Mouse (Mus musculus) MEL (cell line): Measurements from ENCODE around the gene Pbxip1. TPM values are rescaled to one million over a fixed set of nuclear protein-coding genes. Genes with fewer than 3 reads are reported as not detected.

Experiments
- DNase-seq: peaks from one replicate; pipeline ENCODE4 v3.0.0; 2011; ENCODE audit warnings: low read depth, low spot score
- H3K27ac ChIP-seq: 2 replicates; pipeline ENCODE4 v1.5.1; 2012; ENCODE audit warnings: low read depth, mild to moderate bottlenecking, control low read depth, low read length, moderate library complexity; ENCODE audit not compliant: control insufficient read depth
- H3K27me3 ChIP-seq, 2 experiments: fragments of 150-350 bp in 1 of 2; sonication (generic) in 1 of 2; 2 replicates each; pipeline ENCODE4 v1.6.1; 2012; ENCODE audit warnings: low read length in 2 of 2, mild to moderate bottlenecking in 2 of 2, improper control_type of control experiment in 1 of 2, moderate library complexity in 1 of 2; ENCODE audit not compliant: insufficient read depth in 2 of 2, control insufficient read depth in 1 of 2
- H3K36me3 ChIP-seq, 2 experiments: 2 replicates each; pipeline ENCODE4 v1.6.1; 2012 to 2014; ENCODE audit warnings: low read length in 2 of 2, improper control_type of control experiment in 1 of 2, inconsistent platforms in 1 of 2, mild to moderate bottlenecking in 1 of 2; ENCODE audit not compliant: insufficient read depth in 2 of 2, control insufficient read depth in 1 of 2
- H3K4me1 ChIP-seq, 2 experiments: fragments of 150-350 bp in 1 of 2; sonication (generic) in 1 of 2; 2 replicates each; pipeline ENCODE4 v1.6.1; 2012; ENCODE audit warnings: low read length in 2 of 2, improper control_type of control experiment in 1 of 2, mild to moderate bottlenecking in 1 of 2; ENCODE audit not compliant: insufficient read depth in 2 of 2, control insufficient read depth in 1 of 2
- H3K4me3 ChIP-seq, 2 experiments: fragments of 150-350 bp in 1 of 2; sonication (generic) in 1 of 2; 2 replicates each; pipeline ENCODE4 v1.5.1; 2012; ENCODE audit warnings: low read depth in 2 of 2, low read length in 2 of 2, mild to moderate bottlenecking in 2 of 2, moderate library complexity in 2 of 2, control low read depth in 1 of 2, improper control_type of control experiment in 1 of 2; ENCODE audit not compliant: control insufficient read depth in 1 of 2, insufficient read depth in 1 of 2
- H3K79me2 ChIP-seq: 2 replicates; pipeline ENCODE4 v1.6.1; 2012; ENCODE audit warnings: mild to moderate bottlenecking, low read length, moderate library complexity; ENCODE audit not compliant: control insufficient read depth, poor library complexity, insufficient read depth
- H3K9ac ChIP-seq: 2 replicates; pipeline ENCODE4 v1.6.1; 2012; ENCODE audit warnings: low read depth, mild to moderate bottlenecking, control low read depth, low read length, moderate library complexity; ENCODE audit not compliant: control insufficient read depth, poor library complexity, severe bottlenecking
- H3K9me3 ChIP-seq: fragments of 150-350 bp; sonication (generic); replicated peaks from 2 replicates; pipeline ENCODE4 v1.6.1; 2012; ENCODE audit warnings: mild to moderate bottlenecking, low read length, improper control_type of control experiment, moderate library complexity; ENCODE audit not compliant: insufficient read depth
- BHLHE40 ChIP-seq: IDR thresholded peaks from 2 replicates; pipeline ENCODE4 v1.6.1; 2012; ENCODE audit warnings: low read depth, mild to moderate bottlenecking, inconsistent platforms, low read length, improper control_type of control experiment, borderline replicate concordance
- CHD1 ChIP-seq: IDR thresholded peaks from 2 replicates; pipeline ENCODE4 v1.6.1; 2012; ENCODE audit warnings: low read depth, mild to moderate bottlenecking, inconsistent platforms, low read length, improper control_type of control experiment
- CHD2 ChIP-seq: IDR thresholded peaks from 2 replicates; pipeline ENCODE4 v1.6.1; 2011; ENCODE audit warnings: low read length, improper control_type of control experiment
- CTCF ChIP-seq, 3 experiments: IDR thresholded peaks in 2 of 3; conservative IDR thresholded peaks in 1 of 3; 2 replicates each; pipeline ENCODE4 v1.5.1; 2011 to 2012; ENCODE audit warnings: low read length in 3 of 3, low read depth in 2 of 3, mild to moderate bottlenecking in 2 of 3, improper control_type of control experiment in 1 of 3, inconsistent platforms in 1 of 3, mixed read lengths in 1 of 3, moderate library complexity in 1 of 3; ENCODE audit not compliant: control insufficient read depth in 1 of 3, insufficient read depth in 1 of 3, poor library complexity in 1 of 3, severe bottlenecking in 1 of 3
- E2F4 ChIP-seq: IDR thresholded peaks from 2 replicates; pipeline ENCODE4 v1.6.1; 2011; ENCODE audit warnings: low read depth, low read length, improper control_type of control experiment, borderline replicate concordance
- ELF1 ChIP-seq: IDR thresholded peaks from 2 replicates; pipeline ENCODE4 v1.6.1; 2014; ENCODE audit warnings: low read depth, mild to moderate bottlenecking, inconsistent platforms, low read length, improper control_type of control experiment, moderate library complexity
- EP300 ChIP-seq, 2 experiments: IDR thresholded peaks; 2 replicates each; pipeline ENCODE4 v1.6.1; 2011; ENCODE audit warnings: improper control_type of control experiment in 2 of 2, low read length in 2 of 2, low read depth in 1 of 2, mild to moderate bottlenecking in 1 of 2
- ETS1 ChIP-seq: IDR thresholded peaks from 2 replicates; pipeline ENCODE4 v1.6.1; 2012; ENCODE audit warnings: low read depth, mild to moderate bottlenecking, inconsistent platforms, low read length, improper control_type of control experiment, moderate library complexity
- GABPA ChIP-seq: IDR thresholded peaks from 2 replicates; pipeline ENCODE4 v1.6.1; 2012; ENCODE audit warnings: low read depth, mild to moderate bottlenecking, inconsistent platforms, low read length, improper control_type of control experiment, moderate library complexity
- GATA1 ChIP-seq: IDR thresholded peaks from 2 replicates; pipeline ENCODE4 v1.6.1; 2011; ENCODE audit warnings: low read depth, low read length, improper control_type of control experiment
- HCFC1 ChIP-seq: IDR thresholded peaks from 2 replicates; pipeline ENCODE4 v1.6.1; 2012; ENCODE audit warnings: low read depth, mild to moderate bottlenecking, inconsistent platforms, low read length, improper control_type of control experiment, moderate library complexity
- JUND ChIP-seq: IDR thresholded peaks from 2 replicates; pipeline ENCODE4 v1.6.1; 2011; ENCODE audit warnings: low read depth, mild to moderate bottlenecking, improper control_type of control experiment, low read length
- KAT2A ChIP-seq: conservative IDR thresholded peaks from 2 replicates; pipeline ENCODE4 v1.6.1; 2012; ENCODE audit warnings: low read depth, low read length, improper control_type of control experiment, inconsistent platforms
- MAX ChIP-seq: IDR thresholded peaks from 2 replicates; pipeline ENCODE4 v1.6.1; 2011; ENCODE audit warnings: low read length, improper control_type of control experiment
- MAZ ChIP-seq: IDR thresholded peaks from 2 replicates; pipeline ENCODE4 v1.6.1; 2012; ENCODE audit warnings: low read depth, mild to moderate bottlenecking, inconsistent platforms, low read length, improper control_type of control experiment
- MEF2A ChIP-seq: IDR thresholded peaks from 2 replicates; pipeline ENCODE4 v1.6.1; 2014; ENCODE audit warnings: low read depth, mild to moderate bottlenecking, inconsistent platforms, low read length, improper control_type of control experiment; ENCODE audit not compliant: poor library complexity, insufficient replicate concordance, severe bottlenecking; ENCODE audit errors: extremely low read depth
- MXI1 ChIP-seq: IDR thresholded peaks from 2 replicates; pipeline ENCODE4 v1.6.1; 2011; ENCODE audit warnings: mild to moderate bottlenecking, low read depth, low read length, improper control_type of control experiment
- MYC ChIP-seq: IDR thresholded peaks from 2 replicates; pipeline ENCODE4 v1.6.1; 2011; ENCODE audit warnings: low read depth, mild to moderate bottlenecking, low read length, improper control_type of control experiment, moderate library complexity
- NELFE ChIP-seq: IDR thresholded peaks from 2 replicates; pipeline ENCODE4 v1.6.1; 2011; ENCODE audit warnings: low read depth, low read length, improper control_type of control experiment
- NRF1 ChIP-seq: IDR thresholded peaks from 2 replicates; pipeline ENCODE4 v1.6.1; 2014; ENCODE audit warnings: low read depth, mild to moderate bottlenecking, inconsistent platforms, low read length, improper control_type of control experiment, moderate library complexity; ENCODE audit not compliant: poor library complexity, insufficient read depth, severe bottlenecking
- POLR2A ChIP-seq, 2 experiments: IDR thresholded peaks; 2 replicates each; pipeline ENCODE4 v1.6.1; 2011 to 2012; ENCODE audit warnings: low read length in 2 of 2, mild to moderate bottlenecking in 2 of 2, control low read depth in 1 of 2, improper control_type of control experiment in 1 of 2, low read depth in 1 of 2, moderate library complexity in 1 of 2; ENCODE audit not compliant: control insufficient read depth in 1 of 2, insufficient read depth in 1 of 2, poor library complexity in 1 of 2
- POLR2AphosphoS2 ChIP-seq: IDR thresholded peaks from 2 replicates; pipeline ENCODE4 v1.6.1; 2011; ENCODE audit warnings: low read length, improper control_type of control experiment
- RCOR1 ChIP-seq: IDR thresholded peaks from 2 replicates; pipeline ENCODE4 v1.6.1; 2012; ENCODE audit warnings: low read depth, mild to moderate bottlenecking, inconsistent platforms, low read length, improper control_type of control experiment
- SIN3A ChIP-seq: IDR thresholded peaks from 2 replicates; pipeline ENCODE4 v1.6.1; 2012; ENCODE audit warnings: low read length, improper control_type of control experiment, inconsistent platforms
- TAL1 ChIP-seq: IDR thresholded peaks from 2 replicates; pipeline ENCODE4 v1.6.1; 2012; ENCODE audit warnings: mild to moderate bottlenecking, inconsistent platforms, low read length, moderate library complexity, mixed read lengths
- TBP ChIP-seq: IDR thresholded peaks from 2 replicates; pipeline ENCODE4 v1.8.0; 2011; ENCODE audit warnings: low read depth, low read length, improper control_type of control experiment
- TCF12 ChIP-seq: IDR thresholded peaks from 2 replicates; pipeline ENCODE4 v1.6.1; 2014; ENCODE audit warnings: low read depth, mild to moderate bottlenecking, inconsistent platforms, low read length, improper control_type of control experiment, moderate library complexity
- UBTF ChIP-seq: IDR thresholded peaks from 2 replicates; pipeline ENCODE4 v1.6.1; 2012; ENCODE audit warnings: low read depth, mild to moderate bottlenecking, inconsistent platforms, low read length, improper control_type of control experiment, moderate library complexity, borderline replicate concordance; ENCODE audit not compliant: insufficient read depth
- USF1 ChIP-seq: IDR thresholded peaks from 2 replicates; pipeline ENCODE4 v1.6.1; 2014; ENCODE audit warnings: low read depth, mild to moderate bottlenecking, inconsistent platforms, low read length, improper control_type of control experiment, moderate library complexity
- USF2 ChIP-seq, 2 experiments: IDR thresholded peaks; 2 replicates each; pipeline ENCODE4 v1.6.1; 2011 to 2012; ENCODE audit warnings: improper control_type of control experiment in 2 of 2, low read length in 2 of 2, borderline replicate concordance in 1 of 2, inconsistent platforms in 1 of 2, low read depth in 1 of 2, mild to moderate bottlenecking in 1 of 2; ENCODE audit not compliant: insufficient read depth in 1 of 2
- ZC3H11A ChIP-seq: IDR thresholded peaks from 2 replicates; pipeline ENCODE4 v1.6.1; 2012; ENCODE audit warnings: low read depth, mild to moderate bottlenecking, inconsistent platforms, low read length, improper control_type of control experiment
- ZKSCAN1 ChIP-seq: IDR thresholded peaks from 2 replicates; pipeline ENCODE4 v1.6.1; 2012; ENCODE audit warnings: low read depth, mild to moderate bottlenecking, inconsistent platforms, low read length, improper control_type of control experiment, moderate library complexity
- ZNF384 ChIP-seq: IDR thresholded peaks from 2 replicates; pipeline ENCODE4 v1.6.1; 2012; ENCODE audit warnings: low read depth, mild to moderate bottlenecking, inconsistent platforms, low read length, improper control_type of control experiment
- polyA plus RNA-seq, 2 experiments: library from polyadenylated mRNA; stranded (reverse) in 1 of 2; unstranded in 1 of 2; fragments of >175 nt in 1 of 2; fragments of >200 nt in 1 of 2; gene quantifications; 2 replicates each; pipeline versions ENCODE4 v1.2.1 to v1.2.4; 2012; ENCODE audit warnings: low replicate concordance in 2 of 2, low read depth in 1 of 2; ENCODE audit not compliant: insufficient read length in 2 of 2, insufficient read depth in 1 of 2, missing spikeins in 1 of 2
- total RNA-seq: library from RNA; depleted of rRNA; stranded (reverse); fragments of 300-350 nt; gene quantifications from 2 replicates; pipeline ENCODE4 v1.2.3, GENCODE M21; 2012

Pbxip1 gene
- total and polyA plus RNA-seq, 3 experiments = 4.8 to 10.7 TPM; not detected in 1

DNA sequence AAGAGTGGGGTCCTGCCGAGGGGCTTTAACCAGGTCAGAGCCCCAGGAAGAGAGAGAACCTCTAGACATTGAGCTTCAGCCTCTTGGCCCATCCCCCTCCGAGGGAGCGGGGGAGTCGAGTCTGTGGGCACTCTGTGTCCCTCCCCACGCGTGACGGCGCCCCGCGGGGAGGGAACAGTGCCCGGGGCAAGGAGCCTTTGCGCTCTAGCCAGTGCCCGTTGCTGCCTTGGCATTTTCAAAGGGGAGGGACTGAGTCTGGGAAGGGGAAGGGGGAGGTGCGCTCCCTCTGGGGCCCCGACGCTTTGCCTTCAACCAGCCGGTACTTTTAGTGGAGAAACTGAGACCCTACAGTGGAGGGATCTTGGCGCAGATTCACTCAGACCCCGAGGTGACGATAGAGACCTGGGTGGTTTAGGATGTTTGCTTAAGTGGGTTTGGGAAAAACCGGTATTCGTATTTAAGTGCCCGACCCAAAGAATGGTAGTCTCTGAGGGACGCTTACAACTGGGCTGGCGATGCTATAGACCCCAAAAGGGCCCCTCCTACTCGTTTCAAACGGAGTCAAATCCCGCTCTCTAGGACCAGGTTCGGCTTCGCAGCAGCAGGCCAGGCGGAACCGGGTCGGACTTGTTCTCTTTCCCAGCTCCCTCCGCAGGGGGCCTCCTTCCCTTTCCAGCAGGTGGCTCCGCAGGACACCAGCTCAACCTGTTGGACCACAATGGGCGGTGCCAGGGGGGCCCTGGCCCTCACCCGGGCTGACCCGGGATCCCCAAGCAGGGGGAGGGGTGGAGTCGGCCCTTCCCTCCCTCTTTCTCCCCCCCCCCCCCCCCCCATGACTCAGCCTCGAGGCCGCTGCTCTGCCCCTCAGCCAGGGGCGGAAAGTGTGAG lies 42.3 kb upstream of the Pbxip1 start, which contains the start of gene Zbtb7b:
TSS of gene Zbtb7b (minus strand) at position 771 of the 888 bp plus-strand sequence.
- no peaks in the 10 kb centered on the region for H3K27me3 ChIP-seq
- no peaks in the 10 kb centered on the region for H3K9me3 ChIP-seq
- H3K79me2 ChIP-seq = peaks cover 16% of the 10 kb centered on the region
- H3K4me3 ChIP-seq = peak within 1 kb of the TSS; percentile 75 to 78
- H3K4me1 ChIP-seq = peaks cover 14 to 28% of the 10 kb centered on the region in 2 experiments
- H3K9ac ChIP-seq = peak within 1 kb of the TSS; percentile 73
- H3K27ac ChIP-seq = peak within 1 kb of the TSS; percentile 75
- H3K36me3 ChIP-seq = peaks cover 0 to 24% of the 10 kb centered on the region in 2 experiments; a peak in 2 of 4 replicates
- peak; percentile 92 for DNase-seq
- TF ChIP-seq CHD2 (0 out of 2 replicates have a peak, but pooled peaks have one; percentile 26), BHLHE40 (peak; percentile 37; the same call in 1 of the 2 replicates), ZC3H11A (no peak; the same call in 1 of the 2 replicates), ELF1 (no peak; the same call in 1 of the 2 replicates), POLR2AphosphoS2 (no peak; the same call in 1 of the 2 replicates), TCF12 (peak; percentile 38; the same call in 1 of the 2 replicates), EP300 (IDR thresholded peaks at IDR 0.05; ENCODE audit: low read depth in 1 of 2, low read length in 2 of 2) (peak in 1 of 2 experiments; percentile 18; a peak in 1 of 4 replicates), E2F4 (0 out of 2 replicates have a peak, but pooled peaks have one; percentile 63), SIN3A (no peak; the same call in 1 of the 2 replicates), ZNF384 (0 out of 2 replicates have a peak, but pooled peaks have one; percentile 16), TAL1 (no peak), MYC (peak; percentile 34; the same call in 1 of the 2 replicates), UBTF (no peak), CHD1 (0 out of 2 replicates have a peak, but pooled peaks have one; percentile 75), GATA1 (no peak), USF1 (no peak), RCOR1 (0 out of 2 replicates have a peak, but pooled peaks have one; percentile 42), MAX (peak; percentile 38), MAZ (no peak), JUND (no peak), MEF2A (peak; percentile 46; the same call in 1 of the 2 replicates), KAT2A (no peak; the same call in 1 of the 2 replicates), HCFC1 (no peak), TBP (0 out of 2 replicates have a peak, but pooled peaks have one; percentile 7), CTCF (IDR thresholded peaks at IDR 0.05 in 2 of 3, conservative IDR thresholded peaks at IDR 0.05 in 1 of 3; ENCODE audit: control insufficient read depth in 1 of 3, insufficient read depth in 1 of 3, low read depth in 2 of 3, low read length in 3 of 3, poor library complexity in 1 of 3, severe bottlenecking in 1 of 3) (peak in 2 of 3 experiments; percentile 7 to 20; a peak in 2 of 6 replicates), POLR2A (IDR thresholded peaks at IDR 0.05; ENCODE audit: control insufficient read depth in 1 of 2, insufficient read depth in 1 of 2, low read depth in 1 of 2, low read length in 2 of 2, poor library complexity in 1 of 2) (peak in 1 of 2 experiments; percentile 40; a peak in 2 of 4 replicates), ETS1 (peak; percentile 24), USF2 (IDR thresholded peaks at IDR 0.05; ENCODE audit: borderline replicate concordance in 1 of 2, insufficient read depth in 1 of 2, low read depth in 1 of 2, low read length in 2 of 2) (no peak), ZKSCAN1 (0 out of 2 replicates have a peak, but pooled peaks have one; percentile 34), MXI1 (peak; percentile 65), NRF1 (0 out of 2 replicates have a peak, but pooled peaks have one; percentile 14), NELFE (peak; percentile 26), GABPA (no peak)
